Mouse (Mus musculus) left cerebral cortex, adult 18-20 months (tissue): ENCODE results near the gene Ednrb. TPM values are rescaled to one million over a fixed set of nuclear protein-coding genes. Genes with fewer than 3 reads are reported as not detected.
A peak's percentile ranks its signal among the peaks of the same experiment; 100 is the strongest.
"Not testable (repeated sequence)": the region's sequence is repeated elsewhere in the genome, so short reads cannot be mapped to it uniquely, and the experiment has no call there.

Experiments
- DNase-seq, 2 experiments: peaks; one replicate each; pipeline ENCODE4 v3.0.0; 2021 to 2022; ENCODE audit warnings: low spot score in 2 of 2, mixed read lengths in 1 of 2
- total RNA-seq, 2 experiments: library from RNA; stranded (reverse); gene quantifications; 2 replicates each; pipeline ENCODE4 v1.2.3; 2021

Ednrb gene
- total RNA-seq, 2 experiments from 2014 or later = 27.4 to 32.0 TPM

GRCm38 (mm10) chr14:103825934-103826333 lies 18.3 kb downstream of the Ednrb start:
- DNase-seq = no peak

GRCm38 (mm10) chr14:103823501-103823900 lies 20.7 kb downstream of the Ednrb start:
- no peak for DNase-seq

GRCm38 (mm10) chr14:103822590-103822989 lies 21.6 kb downstream of the Ednrb start:
- no peak for DNase-seq

- no peak for DNase-seq
These were observed 27.4 kb downstream of the Ednrb start for GRCm38 (mm10) chr14:103816637-103817308.

GRCm38 (mm10) chr14:103815542-103815941 lies 28.7 kb downstream of the Ednrb start:
- no peak for DNase-seq

GRCm38 (mm10) chr14:103814015-103814691 lies 30.0 kb downstream of the Ednrb start:
- DNase-seq = no peak

- DNase-seq = no peak
These were observed 31.0 kb downstream of the Ednrb start for GRCm38 (mm10) chr14:103813246-103813645.

- DNase-seq = no peak
These were observed 32.9 kb downstream of the Ednrb start for GRCm38 (mm10) chr14:103811291-103811690.

GRCm38 (mm10) chr14:103803907-103804659 lies 40.1 kb downstream of the Ednrb start:
- DNase-seq = no peak

- DNase-seq = no peak
These were observed 47.1 kb downstream of the Ednrb start for GRCm38 (mm10) chr14:103797123-103797522.

- DNase-seq = no peak
These were observed 48.6 kb downstream of the Ednrb start for GRCm38 (mm10) chr14:103795591-103795990.

- DNase-seq = no peak
These were observed 50.8 kb downstream of the Ednrb start for GRCm38 (mm10) chr14:103793409-103793808.

GRCm38 (mm10) chr14:103792726-103793125 lies 51.5 kb downstream of the Ednrb start:
- DNase-seq = no peak

GRCm38 (mm10) chr14:103787547-103787946 lies 56.7 kb downstream of the Ednrb start:
- DNase-seq = no peak

- DNase-seq = no peak
These were observed 58.9 kb downstream of the Ednrb start for GRCm38 (mm10) chr14:103785096-103785965.

- DNase-seq = not testable (repeated sequence)
These were observed 63.9 kb downstream of the Ednrb start for GRCm38 (mm10) chr14:103780336-103780735.

- no peak for DNase-seq
These were observed 64.9 kb downstream of the Ednrb start for GRCm38 (mm10) chr14:103779276-103779675.

- peak in 1 of 2 experiments; percentile 4 for DNase-seq
These were observed 65.6 kb downstream of the Ednrb start for GRCm38 (mm10) chr14:103778533-103779151.

- peak; percentile 36 to 51 for DNase-seq
These were observed 66.2 kb downstream of the Ednrb start for GRCm38 (mm10) chr14:103778009-103778431.

- no peak for DNase-seq
These were observed 66.8 kb downstream of the Ednrb start for GRCm38 (mm10) chr14:103777386-103777785.
